Mouse (Mus musculus): ENCODE measurements at regions not wholly inside any gene's neighbourhood (a gene's known extent, or its start where the extent isn't known, plus 50 kb on each side); places are given as distances from the start of the nearest gene placed in this dataset.
"Not testable (repeated sequence)": the region's sequence is repeated elsewhere in the genome, so short reads cannot be mapped to it uniquely, and the experiment has no call there.

- Histone ChIP-seq H3K27ac (no peak overlapping the region), H3K4me3 (no peak overlapping the region)
- peak; percentile 40 for DNase-seq
- intact Hi-C loops (cut with DNase I), result no loop called here
- TF ChIP-seq CTCF (IDR thresholded peaks at IDR 0.05), result peak; percentile 47
These were observed 179.4 kb upstream of the Ube2e1 start for GRCm38 (mm10) chr14:18511094-18511493.

GRCm38 (mm10) chr14:18508359-18508647, 176.6 kb upstream of the Ube2e1 start:
- DNase-seq, result no peak
- intact Hi-C loops (cut with DNase I), result no loop called here
- TF ChIP-seq CTCF (IDR thresholded peaks at IDR 0.05), result no peak
- H3K27ac ChIP-seq, result no peak overlapping the region
- no peak overlapping the region for H3K4me3 ChIP-seq

- TF ChIP-seq CTCF (IDR thresholded peaks at IDR 0.05), result no peak
- no peak overlapping the region for H3K4me3 ChIP-seq
- intact Hi-C loops (cut with DNase I), result loop anchor here (2.0 kb wide), 1 partner anchor 535 kb away; no protein-coding TSS in a partner anchor
- H3K27ac ChIP-seq, result no peak overlapping the region
- no peak for DNase-seq
These were observed 176.1 kb upstream of the Ube2e1 start for GRCm38 (mm10) chr14:18507582-18508358.

- DNase-seq, result no peak
- Histone ChIP-seq H3K27ac (no peak overlapping the region), H3K4me3 (no peak overlapping the region)
- TF ChIP-seq CTCF (IDR thresholded peaks at IDR 0.05), result peak; percentile 66
- intact Hi-C loops (cut with DNase I), result loop anchor here (2.0 kb wide), 1 partner anchor 537 kb away; no protein-coding TSS in a partner anchor
These were observed 174.5 kb upstream of the Ube2e1 start for GRCm38 (mm10) chr14:18506168-18506567.

GRCm38 (mm10) chr14:18500249-18500832, 168.7 kb upstream of the Ube2e1 start:
- Histone ChIP-seq H3K27ac (no peak overlapping the region), H3K4me3 (no peak overlapping the region)
- intact Hi-C loops (cut with DNase I), result no loop called here
- DNase-seq, result no peak
- no peak for TF ChIP-seq CTCF (IDR thresholded peaks at IDR 0.05)

- no peak for TF ChIP-seq CTCF (IDR thresholded peaks at IDR 0.05)
- intact Hi-C loops (cut with DNase I), result no loop called here
- Histone ChIP-seq H3K27ac (no peak overlapping the region), H3K4me3 (no peak overlapping the region)
- no peak for DNase-seq
These were observed 162.4 kb upstream of the Ube2e1 start for GRCm38 (mm10) chr14:18494048-18494447.

- no peak for DNase-seq
- H3K4me3 ChIP-seq, result no peak overlapping the region
- intact Hi-C loops (cut with DNase I), result no loop called here
- H3K27ac ChIP-seq, result no peak overlapping the region
- TF ChIP-seq CTCF (IDR thresholded peaks at IDR 0.05), result no peak
These were observed 154.6 kb upstream of the Ube2e1 start for GRCm38 (mm10) chr14:18486132-18486800.

- no peak overlapping the region for H3K27ac ChIP-seq
- no peak for TF ChIP-seq CTCF (IDR thresholded peaks at IDR 0.05)
- intact Hi-C loops (cut with DNase I), result no loop called here
- no peak overlapping the region for H3K4me3 ChIP-seq
- DNase-seq, result no peak
These were observed 153.9 kb upstream of the Ube2e1 start for GRCm38 (mm10) chr14:18485526-18485925.

- intact Hi-C loops (cut with DNase I), result no loop called here
- no peak overlapping the region for H3K27ac ChIP-seq
- TF ChIP-seq CTCF (IDR thresholded peaks at IDR 0.05), result no peak
- no peak for DNase-seq
- no peak overlapping the region for H3K4me3 ChIP-seq
These were observed 145.2 kb upstream of the Ube2e1 start for GRCm38 (mm10) chr14:18476795-18477320.

- intact Hi-C loops (cut with DNase I), result loop anchor here (10.0 kb wide), 1 partner anchor 94 kb away; no protein-coding TSS in a partner anchor
These were observed 137.0 kb upstream of the Ube2e1 start for GRCm38 (mm10) chr14:18468611-18469010.

GRCm38 (mm10) chr14:18466864-18467263, 135.2 kb upstream of the Ube2e1 start:
- not testable (repeated sequence) for DNase-seq, H3K4me3 ChIP-seq, H3K27ac ChIP-seq
- intact Hi-C loops (cut with DNase I), result loop anchor here (10.0 kb wide), 1 partner anchor 92 kb away; no protein-coding TSS in a partner anchor

More at GRCm38 (mm10) chr14:18468611-18469010, 137.0 kb upstream of the Ube2e1 start:
- peak; percentile 50 for DNase-seq
- Histone ChIP-seq H3K27ac (peak overlapping the region; percentile 28), H3K4me3 (no peak overlapping the region)
- TF ChIP-seq CTCF (IDR thresholded peaks at IDR 0.05), result no peak

- not testable (repeated sequence) for H3K27ac ChIP-seq, DNase-seq, H3K4me3 ChIP-seq
- intact Hi-C loops (cut with DNase I), result loop anchor here (5.0 to 10.0 kb wide), 2 partner anchors 47 to 89 kb away; no protein-coding TSS in a partner anchor
These were observed 132.5 kb upstream of the Ube2e1 start for GRCm38 (mm10) chr14:18464199-18464598.
